Comparison of ENCODE assay signal across 16 mouse cellular contexts in the genomic region with DNA sequence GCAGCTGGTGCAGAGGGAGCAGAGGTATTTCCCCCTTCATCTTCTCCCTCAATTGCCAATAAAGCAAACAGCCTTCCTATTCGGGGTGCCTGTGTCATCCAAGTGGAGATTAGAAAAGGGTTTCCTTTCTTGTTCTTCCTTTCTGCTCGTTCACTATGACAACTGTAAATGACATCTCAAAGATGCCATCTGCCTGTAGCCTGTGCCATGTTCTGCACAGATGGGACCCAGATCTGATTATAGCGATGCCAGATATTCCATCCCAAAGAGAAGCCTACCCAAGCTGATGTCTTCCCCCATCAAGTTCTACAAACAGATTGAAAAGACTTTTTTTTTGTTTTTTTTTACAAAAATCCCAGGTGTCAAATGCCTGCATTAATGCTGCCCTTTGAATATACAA. TPM values are rescaled to one million over a fixed set of nuclear protein-coding genes. Genes with fewer than 3 reads are reported as not detected.
DNase-seq lines count a peak whose midpoint lies in the region; ATAC-seq and TF ChIP-seq lines count a peak whose summit lies in the region.
"Had no signal": no experiment of that assay in that cellular context is flagged by ENCODE, and none has a peak within 500 bp of the region (broad histone marks: within the 10 kb centered on the region; RNA-seq: fewer than 3 reads in every experiment).

No protein-coding gene starts in this region.

- no peak overlapping the region for H3K4me2 ChIP-seq in hindbrain, postnatal 0 days (ENCODE audit: low read depth, low read length)
- H3K4me2 ChIP-seq in hindbrain, embryonic 13.5 days: no peak overlapping the region
- H3K4me2 ChIP-seq: limb, embryonic 12.5 days; neural tube, embryonic 15.5 days had no signal

- no peaks in the 10 kb centered on the region for H3K9me3 ChIP-seq in hindbrain, postnatal 0 days (ENCODE audit: low read length)
- no peaks in the 10 kb centered on the region for H3K9me3 ChIP-seq in hindbrain, embryonic 13.5 days
- H3K9me3 ChIP-seq: limb, embryonic 12.5 days; neural tube, embryonic 15.5 days had no signal

- no peak for TF ChIP-seq CTCF in hindbrain, postnatal 0 days (IDR thresholded peaks at IDR 0.05; ENCODE audit: low read depth)
- no peak for TF ChIP-seq CTCF in left cerebral cortex, adult 2 months (IDR thresholded peaks at IDR 0.05)

- peak; percentile 61 for DNase-seq in hindbrain, postnatal 0 days (ENCODE audit: low spot score)
- DNase-seq in cerebellum, postnatal 14 days: peak; percentile 48 to 57
- DNase-seq in layer of hippocampus, adult 11-12 months (ENCODE audit: low spot score): peak; percentile 83
- DNase-seq in left cerebral cortex, adult 2 months (ENCODE audit: extremely low spot score in 1 of 2, low spot score in 2 of 2): peak in 1 of 2 experiments; percentile 36
- DNase-seq in ovary, postnatal 36 days (ENCODE audit: low spot score): no peak
- no peak for DNase-seq in thymus, postnatal 10 days (ENCODE audit: low spot score in 2 of 2)
- no peak for DNase-seq in retina, postnatal 1 day
- DNase-seq: kidney, postnatal 25 days had no signal

- H3K27me3 ChIP-seq in hindbrain, postnatal 0 days (ENCODE audit: insufficient read depth, low read length): no peaks in the 10 kb centered on the region
- peaks cover 3% of the 10 kb centered on the region; the same call in 1 of the 2 replicates for H3K27me3 ChIP-seq in hindbrain, embryonic 13.5 days
- H3K27me3 ChIP-seq: neural tube, embryonic 15.5 days had no signal

- ATAC-seq in hindbrain, postnatal 0 days: no peak
- ATAC-seq in hindbrain, embryonic 13.5 days (ENCODE audit: low FRiP score): no peak
- ATAC-seq: activated CD4-positive, CD25-positive, alpha-beta regulatory T cell, adult 4 months; CD4-positive, CD25-positive, alpha-beta regulatory T cell, adult 4 months; intestine, postnatal 0 days; midbrain, embryonic 16.5 days had no signal

- H3K36me3 ChIP-seq in hindbrain, postnatal 0 days (ENCODE audit: insufficient read depth, low read length): no peaks in the 10 kb centered on the region
- H3K36me3 ChIP-seq in hindbrain, embryonic 13.5 days: no peaks in the 10 kb centered on the region
- H3K36me3 ChIP-seq: limb, embryonic 12.5 days; neural tube, embryonic 15.5 days had no signal

- no peak overlapping the region for H3K4me3 ChIP-seq in hindbrain, postnatal 0 days (ENCODE audit: low read length)
- H3K4me3 ChIP-seq in hindbrain, embryonic 13.5 days: no peak overlapping the region
- no peak overlapping the region for H3K4me3 ChIP-seq in left cerebral cortex, adult 2 months
- H3K4me3 ChIP-seq: limb, embryonic 12.5 days; neural tube, embryonic 15.5 days had no signal

- peaks cover 9% of the 10 kb centered on the region for H3K4me1 ChIP-seq in hindbrain, postnatal 0 days (ENCODE audit: insufficient read depth, low read length)
- peaks cover 12% of the 10 kb centered on the region for H3K4me1 ChIP-seq in hindbrain, embryonic 13.5 days (replicated peaks)

- intact Hi-C loops in left cerebral cortex, adult 2 months (cut with DNase I): loop anchor here (5.0 kb wide), 3 partner anchors 79 to 489 kb away; no protein-coding TSS in a partner anchor

- no peak overlapping the region for H3K9ac ChIP-seq in hindbrain, postnatal 0 days (replicated peaks; ENCODE audit: low read length)
- no peak overlapping the region for H3K9ac ChIP-seq in hindbrain, embryonic 13.5 days
- H3K9ac ChIP-seq: limb, embryonic 12.5 days; neural tube, embryonic 15.5 days had no signal

- 55% methylated on average over 3 of the region's 3 CpGs for WGBS in hindbrain, postnatal 0 days
- 83% methylated on average over 3 of the region's 3 CpGs for WGBS in hindbrain, embryonic 13.5 days

- no peak overlapping the region for H3K27ac ChIP-seq in hindbrain, postnatal 0 days
- H3K27ac ChIP-seq in hindbrain, embryonic 13.5 days: no peak overlapping the region
- peak overlapping the region; percentile 28; the same call in 1 of the 2 replicates for H3K27ac ChIP-seq in left cerebral cortex, adult 2 months
- H3K27ac ChIP-seq: limb, embryonic 12.5 days; macrophage had no signal

RNA-seq across cellular contexts. Expression of gene Susd1, which starts 54.6 kb away (rescaled TPM):
- total RNA-seq in hindbrain, postnatal 0 days (2014; rRNA removed): 9.4 and 10.8 TPM in 2 replicates
- 2.2 and 2.7 TPM in 2 replicates for polyA plus RNA-seq in hindbrain, postnatal 0 days (2015; fragmentation: Nextera tagmentation; extraction: Ambion mirVana)
- 1.3 and 1.5 TPM in 2 replicates for polyA plus RNA-seq in hindbrain, embryonic 13.5 days (2015; fragmentation: Nextera tagmentation; extraction: Ambion mirVana)
- total RNA-seq in left cerebral cortex, adult 2 months (2021): 1 to 10 TPM; 7.1 to 7.5 TPM

Comparison
In these comparisons a context has a peak if more than half of its experiments do, and no peak if none do; other contexts are left out.
1. DNase-seq: peak in hindbrain, postnatal 0 days (single experiment), cerebellum, postnatal 14 days (2 of 2) and layer of hippocampus, adult 11-12 months (single experiment); none in ovary, postnatal 36 days (single experiment), thymus, postnatal 10 days (0 of 2) and retina, postnatal 1 day (single experiment).